Mouse (Mus musculus) cerebellum, adult 18-20 months (tissue): ENCODE data around the gene Fpgs.

Source experiments
- DNase-seq, 2 experiments: peaks; one replicate each; pipeline ENCODE4 v3.0.0; 2021

Gene Fpgs

DNA sequence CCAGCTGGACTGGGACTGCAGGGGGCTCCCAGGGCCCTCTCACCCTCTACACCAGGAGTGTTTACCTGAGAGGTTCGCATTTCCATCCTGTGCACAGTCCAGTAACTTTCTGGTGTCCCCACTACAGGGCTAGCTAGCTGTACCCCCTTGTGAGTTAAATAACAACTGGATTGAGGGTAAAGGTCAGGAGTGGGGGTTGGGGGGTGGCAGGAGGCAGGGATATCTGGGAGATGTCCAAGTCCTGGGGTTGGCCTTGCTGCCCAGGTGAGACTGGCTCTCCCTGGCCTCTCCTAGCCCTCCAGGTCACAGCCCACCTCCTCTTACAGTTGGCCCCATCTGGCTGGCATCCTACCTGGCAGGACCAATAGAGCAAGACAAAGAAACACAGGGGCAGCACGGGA lies at the start of gene Fpgs:
TSS of gene Fpgs (minus strand) at position 125 of the 401 bp plus-strand sequence.
- DNase-seq: no peak

- DNase-seq: no peak
Observed at GRCm38 (mm10) chr2:32752181-32752580, 48.2 kb upstream of the Fpgs start.

GRCm38 (mm10) chr2:32751665-32752033 lies 47.7 kb upstream of the Fpgs start:
- DNase-seq: no peak

- no peak for DNase-seq
Observed at GRCm38 (mm10) chr2:32750887-32751664, 47.1 kb upstream of the Fpgs start.

DNA sequence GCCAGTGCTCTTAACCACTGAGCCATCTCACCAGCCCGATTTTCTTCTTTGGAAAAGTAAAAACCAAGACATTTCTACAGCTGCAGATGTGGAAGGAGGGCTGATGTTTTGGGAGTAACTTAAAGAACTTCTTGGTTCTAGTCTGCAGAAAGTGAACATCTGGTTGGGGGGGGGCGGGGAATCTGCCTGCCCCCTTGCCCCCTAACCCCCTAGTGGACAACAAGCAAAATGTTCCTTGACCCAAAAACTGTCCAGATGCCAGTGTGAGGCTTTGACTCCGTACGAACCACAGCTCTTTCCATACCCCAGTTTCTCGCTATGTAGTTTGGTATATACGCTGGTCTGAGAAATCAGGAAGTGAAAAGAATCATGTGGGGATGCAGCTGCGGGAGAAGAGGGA lies 46.3 kb upstream of the Fpgs start:
- no peak for DNase-seq

- no peak for DNase-seq
Observed at GRCm38 (mm10) chr2:32749082-32749481, 45.1 kb upstream of the Fpgs start.

DNA sequence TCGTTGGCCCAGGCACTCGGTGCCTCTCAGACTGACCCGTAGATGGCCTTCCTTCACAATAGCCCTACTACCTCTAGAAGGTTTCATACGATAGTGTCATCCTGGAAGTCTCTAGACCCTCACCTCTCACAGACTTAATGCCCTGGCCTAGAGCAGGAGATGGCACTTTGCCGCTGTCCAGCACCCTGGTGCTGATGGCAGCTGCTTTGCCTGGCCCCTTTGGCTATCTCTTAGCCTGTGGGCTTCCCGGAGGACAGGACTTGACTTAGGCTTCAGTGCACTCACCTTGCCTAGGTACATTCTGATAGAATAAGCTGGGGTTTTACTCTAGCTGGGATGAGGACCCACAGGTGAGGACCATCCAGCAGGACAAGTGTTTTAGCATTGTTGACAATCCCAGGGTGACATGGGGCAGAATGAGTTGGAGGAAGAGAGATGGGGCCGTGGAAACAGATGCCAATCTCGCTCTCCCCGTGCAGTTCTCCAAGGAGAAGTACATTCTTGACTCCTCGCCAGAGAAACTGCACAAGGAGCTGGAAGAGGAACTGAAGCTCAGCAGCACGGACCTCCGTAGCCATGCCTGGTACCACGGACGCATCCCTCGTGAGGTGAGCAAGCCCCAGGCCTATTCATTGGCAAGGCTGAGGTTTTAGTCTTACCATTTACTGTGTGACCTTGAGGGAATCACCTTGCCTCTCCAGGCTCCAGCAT lies 40.5 kb upstream of the Fpgs start:
- no peak for DNase-seq

DNA sequence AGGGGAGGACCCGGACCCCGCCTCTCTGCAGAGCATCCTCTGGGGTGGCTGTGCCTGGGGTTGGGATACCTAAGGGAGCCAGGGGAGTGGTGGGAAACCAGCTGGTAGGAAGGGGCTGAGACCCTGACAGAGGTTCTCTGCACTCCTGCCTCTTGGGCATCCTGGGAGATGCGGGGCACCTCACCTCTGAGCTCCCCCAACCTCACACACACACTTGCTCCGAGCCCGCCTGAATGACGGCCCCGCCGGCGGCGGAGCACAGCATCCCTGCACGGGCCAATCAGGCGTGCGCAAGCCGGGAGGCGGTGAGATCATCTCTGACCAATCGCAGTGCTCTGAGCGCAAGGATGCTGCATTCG lies 38.2 kb upstream of the Fpgs start:
- peak; percentile 92 to 97 for DNase-seq

GRCm38 (mm10) chr2:32741273-32742172 lies 37.6 kb upstream of the Fpgs start:
- peak; percentile 80 to 82 for DNase-seq

GRCm38 (mm10) chr2:32740916-32741272 lies 36.9 kb upstream of the Fpgs start, which contains the start of gene 6330409D20Rik:
Gene 6330409D20Rik (minus strand): TSS chr2:32741016.
- DNase-seq: no peak

DNA sequence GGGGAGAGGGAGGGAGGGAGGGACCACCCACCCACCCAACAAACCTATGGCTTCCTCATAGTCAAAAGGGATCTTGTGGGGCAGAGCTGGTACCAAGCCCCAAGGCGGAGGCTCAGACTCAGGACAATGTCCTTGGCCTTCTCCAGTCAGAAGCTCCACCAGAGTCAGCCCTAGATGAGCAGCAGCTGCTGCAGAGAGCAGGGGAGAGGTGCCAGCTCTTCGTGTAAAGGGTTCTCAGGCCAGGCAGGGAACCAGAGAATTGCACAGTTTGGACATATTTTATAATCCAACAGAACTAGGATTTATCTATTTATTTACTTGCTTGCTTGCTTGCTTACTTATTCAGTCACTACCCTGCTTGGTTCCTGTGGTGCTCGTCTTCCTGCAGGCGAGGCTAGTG lies 35.4 kb upstream of the Fpgs start:
- no peak for DNase-seq

- no peak for DNase-seq
Observed at GRCm38 (mm10) chr2:32737008-32737407, 33.1 kb upstream of the Fpgs start.

DNA sequence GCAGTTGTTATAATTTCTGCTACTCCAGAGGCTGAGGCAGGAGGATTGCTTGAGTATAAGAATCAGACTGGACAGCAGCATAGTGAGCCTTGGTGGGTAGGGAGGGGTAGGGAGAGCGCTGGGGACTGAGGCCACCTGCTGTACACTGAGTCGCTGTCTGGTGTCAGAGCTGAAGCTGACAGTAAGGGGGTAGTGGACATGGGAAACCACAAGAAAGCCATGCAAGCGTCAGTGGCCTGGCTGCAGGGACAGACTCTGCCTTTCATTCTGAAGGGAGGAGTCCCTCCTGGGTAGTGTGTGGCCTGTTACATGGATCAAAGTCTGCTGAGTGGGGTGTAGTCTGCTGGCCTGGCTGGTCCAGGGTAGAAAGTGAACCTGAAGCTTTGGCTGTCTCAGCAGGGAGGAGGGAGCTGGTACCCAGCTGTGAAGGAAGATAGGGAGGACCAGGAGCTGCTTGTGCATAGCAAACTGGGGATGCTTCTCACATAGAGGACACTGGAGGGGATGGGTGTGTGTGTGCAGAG lies 32.4 kb upstream of the Fpgs start:
- DNase-seq: no peak

DNA sequence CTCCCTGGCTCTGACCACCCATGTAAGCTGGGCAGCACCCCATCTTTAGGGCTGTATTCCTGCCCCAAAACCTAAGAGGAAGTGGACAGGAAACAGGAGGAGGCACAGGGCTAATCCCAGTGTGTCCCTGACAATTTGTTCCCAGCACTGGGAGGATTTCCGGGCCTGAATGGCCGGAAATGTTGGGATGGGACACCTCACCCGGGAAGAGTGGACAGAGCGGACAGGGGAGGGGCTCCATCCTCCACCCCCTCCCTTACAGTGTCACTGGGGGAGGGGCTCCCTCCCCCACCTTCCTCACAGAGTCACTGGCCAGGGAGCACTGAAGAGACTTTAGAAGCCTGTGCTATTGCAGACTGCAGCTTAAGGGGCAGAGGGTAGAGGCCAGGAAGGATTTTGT lies 31.0 kb upstream of the Fpgs start:
- no peak for DNase-seq

DNA sequence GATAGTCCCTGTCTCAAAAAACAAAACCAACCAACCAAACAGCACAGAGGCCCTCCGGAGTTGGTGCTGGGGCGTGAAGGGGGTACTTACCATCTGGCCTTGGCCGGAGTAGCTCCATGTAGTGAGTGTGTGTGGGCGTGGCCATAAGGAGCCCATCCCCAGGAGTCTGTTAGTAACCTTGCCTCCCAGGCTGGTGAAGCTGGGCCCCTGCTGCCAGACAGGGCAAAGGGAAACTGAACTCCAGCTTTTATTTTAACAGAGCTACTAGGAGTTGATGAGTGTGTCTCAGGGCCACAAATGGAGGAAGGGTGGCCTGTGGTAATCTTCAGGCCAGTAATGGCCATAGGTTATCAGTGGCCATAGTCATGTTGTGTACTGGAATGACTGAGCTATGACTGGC lies 30.5 kb upstream of the Fpgs start:
- no peak for DNase-seq

DNA sequence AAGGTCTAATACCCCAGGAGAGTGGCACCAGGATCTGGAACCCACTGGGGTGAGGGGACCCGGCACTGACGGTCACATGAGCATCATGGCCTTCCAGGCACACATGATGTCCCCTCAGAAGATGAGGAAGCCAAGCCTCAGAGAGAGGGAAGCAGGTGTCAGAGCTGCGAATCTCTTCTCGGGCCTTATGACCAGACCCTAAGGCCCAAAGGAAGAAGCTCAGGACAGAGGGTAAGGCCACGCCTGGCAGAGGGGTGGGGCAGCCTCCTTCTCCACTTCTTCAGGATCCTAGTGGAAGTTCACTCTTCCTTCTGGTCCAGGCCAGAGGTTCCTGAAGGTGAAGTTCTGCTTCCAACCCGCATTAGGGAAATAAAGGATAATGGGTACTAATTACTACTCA lies 28.8 kb upstream of the Fpgs start:
- no peak for DNase-seq

DNA sequence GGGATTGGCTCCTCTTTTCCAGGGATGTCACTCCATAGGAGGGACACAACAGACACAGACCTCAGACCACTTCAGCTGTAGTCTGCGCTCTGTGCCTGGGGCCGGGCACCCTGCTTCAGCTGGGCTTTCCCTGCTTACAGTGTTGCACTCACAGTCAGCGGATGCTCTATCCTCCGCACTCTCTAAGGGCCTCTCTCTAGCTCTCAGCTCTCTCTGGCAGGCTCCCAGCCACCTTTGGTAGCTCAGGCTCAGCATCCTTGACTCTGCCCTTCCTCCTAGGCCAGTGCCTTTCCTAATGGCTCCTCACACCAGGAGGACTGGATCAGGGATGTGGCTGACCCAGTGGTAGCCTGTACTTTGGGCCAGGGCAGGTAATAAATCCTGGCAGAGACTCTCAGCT lies 28.0 kb upstream of the Fpgs start:
- no peak for DNase-seq

- no peak for DNase-seq
Observed at GRCm38 (mm10) chr2:32730854-32731253, 26.9 kb upstream of the Fpgs start.

GRCm38 (mm10) chr2:32729547-32729946 lies 25.6 kb upstream of the Fpgs start:
- no peak for DNase-seq

- DNase-seq: no peak
Observed at GRCm38 (mm10) chr2:32728463-32728862, 24.5 kb upstream of the Fpgs start.

- DNase-seq: peak; percentile 82 to 96
Observed at GRCm38 (mm10) chr2:32727435-32727834, 23.5 kb upstream of the Fpgs start.

DNA sequence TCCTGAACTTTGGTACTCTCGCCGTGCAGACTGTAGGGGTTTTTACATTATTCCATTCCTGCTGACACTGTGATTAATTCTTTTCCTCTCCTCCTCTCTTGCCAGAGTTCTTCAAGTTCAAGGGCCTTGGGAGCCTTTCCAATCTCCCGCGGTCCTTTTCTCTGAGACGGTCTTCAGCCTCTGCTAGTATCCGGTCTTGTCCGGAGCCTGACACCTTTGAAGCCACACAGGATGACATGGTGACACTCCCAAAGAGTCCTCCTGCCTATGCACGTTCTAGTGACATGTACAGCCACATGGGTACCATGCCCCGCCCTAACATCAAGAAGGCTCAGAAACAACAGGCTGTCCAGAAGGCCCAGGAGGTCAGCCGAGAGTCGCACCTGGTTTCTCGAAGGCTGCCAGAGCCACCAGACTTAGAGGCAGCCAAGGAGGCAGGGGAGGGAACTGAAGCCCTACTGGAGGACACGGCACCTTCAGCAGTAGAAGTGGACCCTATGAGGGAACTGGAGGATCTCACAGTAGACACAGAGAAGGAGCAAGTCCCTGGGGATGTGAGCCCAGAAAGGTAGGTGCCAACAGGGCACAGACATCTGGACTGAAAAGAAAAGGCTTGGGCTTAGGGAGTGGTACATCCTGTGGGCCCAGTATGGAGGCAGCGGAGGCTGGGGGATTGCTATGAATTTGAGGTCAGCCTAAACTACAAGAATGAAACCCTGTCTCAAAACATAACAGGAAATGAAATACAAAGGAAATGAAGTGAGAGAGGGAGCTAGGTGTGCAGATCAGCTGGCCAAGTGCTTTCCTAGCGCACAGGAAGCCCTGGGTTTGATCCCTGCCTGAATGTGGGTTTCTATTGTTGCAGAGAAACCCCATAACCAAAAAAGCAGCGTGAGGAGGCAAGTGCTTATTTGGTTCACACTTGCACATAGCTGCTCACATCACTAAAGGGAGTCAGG lies 21.2 kb upstream of the Fpgs start:
- DNase-seq: no peak
